Mouse (Mus musculus): ENCODE results near the gene Fam53b.

The Fam53b gene

DNA sequence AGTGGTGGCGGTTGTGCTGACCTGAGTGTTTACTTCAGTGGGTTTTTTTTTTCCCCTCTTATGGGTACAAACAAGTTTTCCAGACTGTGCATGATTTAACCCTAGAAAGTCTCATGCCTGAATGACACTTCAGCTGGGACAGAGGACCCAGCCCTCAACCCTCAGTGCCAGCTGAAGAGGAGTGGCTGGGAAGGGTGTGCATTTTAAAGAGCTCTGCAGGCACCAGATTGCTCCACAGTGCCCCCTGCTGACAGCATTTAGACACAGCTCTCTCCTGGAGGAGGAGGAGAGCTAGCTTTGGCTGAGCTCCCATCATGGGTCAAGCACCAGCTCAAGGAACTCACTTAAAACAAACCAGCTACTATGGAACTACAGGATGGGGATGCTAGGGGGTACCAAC is 2.8 kb downstream of the Fam53b start:
- peak; percentile 65 for DNase-seq (ENCODE audit: low read depth, low spot score)

DNA sequence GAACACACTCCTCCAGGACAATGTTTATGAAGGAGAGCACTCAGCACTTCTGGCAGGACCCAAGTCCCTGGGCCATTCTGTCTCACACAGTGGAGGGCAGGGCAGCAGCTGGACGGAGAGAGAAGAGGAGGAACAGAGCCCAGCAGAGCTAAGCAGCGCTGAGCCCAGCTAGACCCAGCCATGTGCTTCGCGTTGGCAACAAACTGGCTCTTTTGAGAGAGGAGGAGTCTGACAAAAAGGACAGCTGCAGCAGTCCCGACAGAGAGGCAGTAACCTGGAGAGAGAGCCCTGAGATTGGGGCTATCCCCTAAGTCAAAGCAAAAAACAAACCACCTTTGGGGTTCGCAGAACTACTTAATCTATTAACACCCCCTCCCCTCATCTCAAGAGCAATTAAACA is 3.3 kb downstream of the Fam53b start:
- DNase-seq (ENCODE audit: low read depth, low spot score) = no peak

DNA sequence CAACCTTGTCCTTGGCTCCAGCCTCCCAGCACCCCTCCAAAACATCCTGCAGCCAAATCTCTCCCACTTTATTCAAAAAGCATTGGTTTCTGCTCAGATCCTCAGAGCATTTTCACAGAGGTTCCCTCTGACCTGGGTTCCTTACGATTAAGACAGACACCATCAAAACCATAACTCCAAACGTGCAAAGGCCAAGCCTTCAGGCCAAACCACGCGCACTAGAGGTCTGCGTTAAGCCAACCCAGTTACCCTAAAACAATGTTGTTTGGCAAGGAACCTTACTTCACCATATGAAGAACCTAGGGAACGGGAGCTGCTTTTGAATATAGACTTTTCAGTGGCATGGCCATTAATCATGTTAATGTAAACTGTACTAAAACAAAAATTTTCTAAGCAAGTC is 4.0 kb downstream of the Fam53b start:
- DNase-seq (ENCODE audit: low read depth, low spot score) = no peak

DNA sequence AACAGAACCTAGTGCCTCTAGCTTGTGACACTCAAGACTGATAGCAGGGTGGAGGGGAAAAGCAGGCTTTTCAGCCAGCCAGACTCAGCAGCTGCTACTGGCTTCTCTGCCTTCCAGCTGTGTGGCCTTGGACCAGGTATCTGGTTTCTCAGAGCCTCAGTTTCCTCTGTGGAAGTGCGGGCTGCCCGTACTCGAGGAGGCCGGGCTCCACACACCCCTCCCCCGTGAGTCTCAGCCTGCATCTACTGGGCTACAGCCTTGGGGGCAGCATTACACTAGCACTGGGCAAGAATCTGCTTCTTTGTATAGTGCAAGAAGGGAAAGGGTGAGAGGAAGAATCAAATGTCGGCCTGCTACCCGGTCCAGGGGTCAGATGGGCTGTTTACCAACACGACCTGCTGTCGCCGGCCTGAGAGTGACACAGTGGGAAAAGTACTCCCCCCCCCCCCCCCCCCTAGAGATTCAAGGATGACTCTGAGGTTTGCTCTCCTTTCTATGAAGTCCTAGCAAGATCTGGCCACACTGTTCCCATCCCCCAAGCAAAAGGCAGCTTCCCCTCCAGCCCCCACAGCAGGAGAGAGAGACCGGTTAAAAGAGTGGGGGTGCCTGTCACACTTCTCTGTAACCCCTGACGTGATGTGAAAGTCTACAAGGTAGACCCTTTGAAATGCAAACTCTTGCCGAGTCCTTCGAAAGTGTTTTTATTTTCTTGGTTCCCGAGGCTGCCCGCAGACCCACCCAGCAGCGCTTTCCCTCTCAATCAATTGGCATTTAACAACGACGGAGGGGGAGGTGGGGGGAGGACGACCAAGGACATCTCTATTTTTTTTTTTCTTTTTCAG is 4.6 kb downstream of the Fam53b start:
- DNase-seq (ENCODE audit: low read depth, low spot score) = no peak

DNA sequence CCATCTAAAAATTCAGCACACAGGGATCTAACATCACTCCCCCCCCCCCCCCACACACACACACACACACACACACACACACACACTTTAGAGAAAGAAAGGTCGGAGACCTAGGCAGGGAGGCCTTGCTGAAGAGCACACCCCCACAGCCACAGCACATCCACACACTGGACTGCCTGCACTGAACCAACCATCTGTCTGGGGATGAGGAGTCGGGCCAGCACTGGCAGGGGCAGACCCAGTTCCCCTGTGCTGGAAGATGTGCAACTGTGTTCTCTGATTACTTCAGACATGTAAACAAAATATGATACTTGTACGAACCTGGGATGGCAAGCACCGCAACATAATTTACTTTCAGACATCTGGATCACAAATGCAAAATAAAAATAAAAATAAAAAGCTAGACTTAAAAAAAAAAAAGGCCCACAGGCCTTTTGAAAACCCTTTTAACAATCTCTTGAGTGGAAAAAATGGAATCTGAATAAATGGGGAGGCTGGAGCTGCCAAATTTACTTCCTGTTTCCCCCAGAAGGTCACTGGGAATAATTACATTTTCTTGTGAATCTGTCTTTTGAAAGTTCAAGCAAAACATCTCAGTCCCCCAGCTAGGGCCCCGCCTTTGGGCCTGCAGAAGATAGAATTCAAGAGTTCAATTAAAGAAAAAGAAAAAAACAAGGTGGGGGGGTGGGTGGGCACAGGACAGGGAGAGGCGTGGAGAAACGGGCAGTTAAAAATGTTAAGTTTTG is 5.5 kb downstream of the Fam53b start:
- no peak for DNase-seq (ENCODE audit: low read depth, low spot score)

DNA sequence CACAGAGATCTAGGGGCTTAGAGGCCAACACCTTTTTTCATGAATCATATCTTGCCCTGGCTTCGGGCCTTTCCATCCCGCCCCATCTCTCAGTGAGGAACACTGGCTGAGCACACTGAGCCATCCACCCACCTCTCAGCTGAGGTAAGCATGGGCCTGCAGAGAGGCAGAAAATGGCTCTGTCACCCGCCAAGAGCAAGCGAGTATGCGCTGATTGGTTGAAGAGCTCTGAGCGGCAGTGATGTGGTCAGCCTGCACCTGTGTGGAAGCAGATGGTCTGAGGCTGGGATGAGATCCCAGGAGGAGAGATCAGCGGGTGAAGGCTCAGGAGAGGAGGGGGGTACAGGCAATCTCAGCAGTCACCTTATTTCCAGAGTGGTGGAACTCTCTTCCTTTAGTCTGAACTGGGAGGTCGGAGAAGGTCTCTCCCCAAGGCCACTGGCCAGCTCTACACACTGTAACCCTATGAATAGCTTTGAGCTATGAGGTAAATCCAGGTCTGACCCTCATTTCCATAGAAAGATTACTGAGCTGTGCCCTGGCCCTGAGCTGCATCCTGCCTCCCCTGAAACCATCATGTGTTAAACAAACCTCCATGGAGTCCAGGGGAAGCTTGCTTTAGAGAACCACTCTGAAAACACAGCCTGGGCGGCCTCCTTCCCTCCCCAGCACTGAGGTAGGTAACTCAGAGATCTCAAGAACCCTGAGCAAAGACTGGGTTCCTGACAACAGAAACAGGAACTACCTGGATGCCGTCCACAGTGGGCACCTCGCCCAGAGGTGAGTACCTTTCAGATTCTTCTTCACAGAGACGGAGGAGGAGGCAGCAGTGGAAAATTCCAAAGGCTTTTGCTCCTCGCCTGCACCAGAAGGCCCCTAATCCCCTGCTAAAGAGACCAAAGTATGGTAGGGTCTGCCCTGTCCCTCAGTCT is 6.5 kb downstream of the Fam53b start:
- DNase-seq (ENCODE audit: low read depth, low spot score) = no peak

DNA sequence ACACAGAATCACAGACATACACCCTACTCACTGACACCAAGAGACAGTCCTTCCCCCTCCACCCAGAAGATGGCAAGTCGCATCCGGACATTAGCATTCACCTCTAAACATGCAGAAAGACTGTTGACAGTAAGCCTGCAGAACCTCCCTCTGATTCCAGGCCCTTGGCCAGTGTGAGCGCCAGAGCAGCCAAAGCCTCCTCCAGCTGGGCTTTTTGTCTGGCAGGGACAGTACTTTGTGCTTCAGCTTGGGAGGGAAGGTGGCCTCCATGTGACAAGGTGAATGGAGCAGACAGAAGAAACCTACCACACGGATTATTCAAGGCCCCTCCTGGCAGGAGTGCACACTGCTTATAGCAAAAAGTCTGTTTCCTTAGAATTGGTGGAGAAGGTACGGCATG is 7.4 kb downstream of the Fam53b start:
- DNase-seq (ENCODE audit: low read depth, low spot score) = no peak

DNA sequence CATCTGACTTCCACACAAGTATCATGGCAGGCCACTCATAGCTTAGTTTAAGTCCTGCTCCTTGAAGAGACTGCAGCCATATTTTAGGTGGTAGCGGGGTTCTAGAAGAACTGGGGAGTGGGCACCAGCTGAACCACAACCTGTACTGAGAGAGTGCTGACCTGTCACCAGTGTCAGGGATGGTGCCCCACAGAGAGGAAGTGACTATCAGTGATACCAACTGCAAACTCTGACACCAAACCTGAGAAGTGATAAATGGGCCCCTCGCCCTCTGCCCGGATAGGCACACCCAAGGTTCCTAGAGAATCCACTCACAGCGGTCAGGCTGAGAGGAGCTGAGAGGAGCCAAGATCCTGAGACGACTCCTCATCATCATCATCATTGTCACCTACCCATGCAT is 8.7 kb downstream of the Fam53b start:
- DNase-seq (ENCODE audit: low read depth, low spot score) = no peak

DNA sequence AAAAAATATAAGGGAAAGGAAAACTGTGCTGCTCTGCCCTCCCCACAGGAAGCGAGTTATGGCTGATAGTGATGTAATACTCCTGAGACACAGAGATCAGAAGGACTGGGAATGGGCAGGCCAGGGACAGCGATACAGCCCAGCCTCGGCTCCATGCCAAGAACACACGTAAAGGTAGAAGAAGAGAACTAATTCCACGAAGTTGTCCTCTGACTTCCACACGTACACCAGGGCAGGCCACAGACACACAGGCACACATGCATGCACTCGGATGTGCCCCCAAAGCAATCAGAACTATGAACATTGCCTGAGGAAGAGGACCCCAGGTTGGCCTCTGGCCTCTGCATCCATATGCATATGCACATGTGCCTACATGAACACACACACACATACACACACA is 9.2 kb downstream of the Fam53b start:
- no peak for DNase-seq (ENCODE audit: low read depth, low spot score)

DNA sequence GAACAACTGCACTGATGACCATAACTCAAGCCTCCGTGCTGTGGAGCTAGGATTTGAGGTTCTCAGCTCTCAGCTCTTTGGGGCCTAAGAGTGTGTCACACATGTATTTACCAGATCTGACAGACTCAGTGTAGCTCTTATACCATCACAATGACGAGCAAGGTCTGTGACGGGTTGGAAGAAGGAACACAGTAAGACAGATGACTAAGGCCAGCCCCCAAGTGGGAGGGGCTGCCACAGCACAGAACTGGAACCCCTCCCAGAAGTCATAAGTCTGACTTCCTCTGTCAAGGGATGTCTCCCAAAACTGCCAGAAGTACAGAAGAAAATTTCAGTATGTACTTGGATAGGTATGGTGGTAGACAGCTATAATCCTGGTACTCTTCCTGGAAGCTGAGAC is 9.7 kb downstream of the Fam53b start:
- DNase-seq (ENCODE audit: low read depth, low spot score) = no peak

DNA sequence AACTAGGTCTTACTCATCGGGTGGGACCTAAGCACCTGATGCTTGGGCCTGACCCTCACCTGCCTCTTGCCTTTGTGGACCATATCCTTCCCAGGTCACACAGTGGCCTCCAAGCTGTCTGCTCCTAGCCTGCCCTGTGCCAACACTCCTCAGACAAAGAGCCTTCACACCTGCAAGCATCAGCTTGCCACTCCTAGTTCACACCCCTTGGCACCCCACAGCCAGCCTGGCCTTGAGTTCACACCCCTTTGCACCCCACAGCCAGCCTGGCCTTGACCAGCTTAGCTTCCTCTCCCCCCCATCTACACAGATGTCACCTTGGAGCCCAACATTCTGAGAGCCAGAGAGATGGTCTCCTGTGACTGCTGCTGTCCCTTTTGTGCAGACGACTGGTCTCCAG is 10.3 kb downstream of the Fam53b start:
- DNase-seq (ENCODE audit: low read depth, low spot score) = no peak

DNA sequence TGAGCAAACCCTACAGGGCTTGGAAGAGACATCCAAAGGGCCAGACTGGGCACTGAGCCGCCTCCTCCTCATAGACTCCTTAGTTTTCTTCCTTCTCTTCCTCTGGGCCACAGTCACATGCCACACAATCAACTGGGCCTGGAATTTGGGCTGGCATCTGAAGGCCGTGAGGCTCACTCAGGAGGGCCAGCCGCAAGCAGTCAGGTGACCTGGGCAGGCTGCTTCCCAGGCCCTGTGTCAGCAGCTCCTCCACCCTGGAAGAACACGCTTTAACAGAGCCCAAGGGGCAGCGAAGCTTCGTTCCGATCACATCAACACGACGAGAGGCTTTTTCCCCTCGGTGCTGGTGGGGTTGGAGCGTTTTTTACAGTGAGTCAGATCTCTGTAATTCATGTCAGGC is 11.0 kb downstream of the Fam53b start:
- no peak for DNase-seq (ENCODE audit: low read depth, low spot score)

DNA sequence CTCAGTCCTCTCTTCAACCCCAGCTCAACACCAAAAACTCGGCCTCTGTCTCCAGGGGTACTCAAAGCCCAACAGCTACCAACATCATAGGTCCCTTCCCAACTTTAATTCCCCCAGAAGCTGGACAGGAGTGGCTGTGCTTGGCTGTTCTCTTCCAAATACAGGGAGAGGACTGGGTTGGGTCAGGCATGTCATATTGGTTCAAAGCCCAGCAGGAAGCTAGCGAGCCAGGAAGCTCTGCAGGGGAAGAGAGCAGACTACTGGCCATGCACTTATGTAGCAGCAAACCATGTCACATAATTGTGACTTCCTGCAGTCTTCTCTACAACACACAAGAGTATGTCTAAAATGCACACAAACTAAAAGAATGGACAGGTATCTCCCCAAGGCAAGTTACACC is 11.6 kb downstream of the Fam53b start:
- DNase-seq (ENCODE audit: low read depth, low spot score) = no peak

DNA sequence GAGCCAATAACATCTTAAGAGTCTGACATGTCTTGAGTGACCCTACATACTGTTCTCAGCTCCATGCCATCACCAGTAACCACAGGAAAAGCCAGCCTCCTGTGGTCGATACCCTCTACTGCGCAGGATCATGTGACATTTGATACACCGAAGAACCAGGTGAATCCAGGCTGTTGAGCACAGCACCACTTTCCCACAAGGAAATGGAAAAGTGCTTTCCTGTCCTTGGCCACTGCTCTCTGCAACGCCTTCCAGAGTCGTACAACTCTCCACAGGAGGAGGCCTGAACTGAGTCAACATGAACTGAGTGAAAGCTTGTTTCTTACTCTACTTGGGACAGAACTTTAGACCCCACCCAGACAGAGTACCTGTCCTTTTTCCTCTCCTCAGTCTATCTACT is 12.2 kb downstream of the Fam53b start:
- DNase-seq (ENCODE audit: low read depth, low spot score) = no peak

DNA sequence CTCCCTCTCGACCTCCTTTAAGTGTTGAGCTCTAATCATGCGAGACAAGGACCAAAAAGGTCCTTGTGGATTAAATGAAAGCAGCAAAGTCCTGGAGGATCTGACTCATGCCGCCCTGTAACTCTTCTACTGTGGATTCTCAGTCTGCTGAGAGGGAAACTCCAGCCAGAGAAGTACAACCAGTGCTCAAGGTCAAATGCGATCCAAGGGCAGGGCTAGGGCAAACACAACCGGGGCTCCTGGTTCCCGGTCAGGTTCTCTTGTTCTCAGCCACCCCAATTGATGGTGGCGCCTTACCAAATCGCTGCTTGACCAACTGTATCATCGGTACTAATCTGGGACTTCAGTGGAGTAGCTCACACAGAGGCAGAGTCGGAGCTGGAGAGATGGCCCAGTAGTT is 12.8 kb downstream of the Fam53b start:
- no peak for DNase-seq (ENCODE audit: low read depth, low spot score)

DNA sequence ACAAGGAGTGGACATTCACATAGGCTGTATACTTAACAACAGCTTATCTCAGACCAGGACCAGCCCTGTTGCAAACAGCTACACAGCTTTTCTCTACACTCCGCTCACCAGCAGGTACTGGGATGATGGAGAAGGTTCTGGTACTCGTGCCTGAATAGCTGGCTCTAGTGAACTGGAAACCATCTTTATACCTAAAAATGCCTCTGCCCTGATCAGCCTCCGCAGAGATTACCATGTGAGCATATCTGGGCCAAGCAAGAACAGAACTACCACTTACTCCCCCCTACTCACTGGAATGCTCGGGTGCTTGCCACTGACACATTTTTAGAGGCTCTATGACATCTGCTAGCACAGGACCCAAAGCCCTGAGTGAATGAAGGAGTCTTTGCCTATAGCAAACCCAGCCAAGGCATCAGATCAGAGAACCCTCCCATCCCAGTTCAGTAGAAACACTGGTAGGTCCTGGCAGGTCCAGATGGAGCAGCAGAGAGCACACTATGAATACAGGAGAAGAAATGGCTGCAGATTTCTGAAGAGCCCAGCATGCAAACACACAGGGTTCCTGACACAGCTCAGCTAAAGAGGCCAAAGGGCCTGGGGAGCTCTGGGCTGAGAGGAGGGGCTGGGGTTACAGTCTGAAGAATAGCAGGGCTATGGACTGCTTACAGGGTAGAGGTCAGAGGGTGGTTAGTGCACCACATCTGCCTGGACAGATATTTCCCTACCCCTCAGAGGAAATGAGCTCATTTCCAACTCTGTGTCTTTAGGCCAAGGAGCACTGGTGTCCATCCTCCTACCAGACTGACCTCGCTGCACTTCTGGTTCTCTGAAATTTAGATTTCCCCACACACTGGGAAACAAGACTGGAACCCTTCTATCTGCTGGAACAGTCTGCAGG is 14.3 kb downstream of the Fam53b start:
- no peak for DNase-seq (ENCODE audit: low read depth, low spot score)

DNA sequence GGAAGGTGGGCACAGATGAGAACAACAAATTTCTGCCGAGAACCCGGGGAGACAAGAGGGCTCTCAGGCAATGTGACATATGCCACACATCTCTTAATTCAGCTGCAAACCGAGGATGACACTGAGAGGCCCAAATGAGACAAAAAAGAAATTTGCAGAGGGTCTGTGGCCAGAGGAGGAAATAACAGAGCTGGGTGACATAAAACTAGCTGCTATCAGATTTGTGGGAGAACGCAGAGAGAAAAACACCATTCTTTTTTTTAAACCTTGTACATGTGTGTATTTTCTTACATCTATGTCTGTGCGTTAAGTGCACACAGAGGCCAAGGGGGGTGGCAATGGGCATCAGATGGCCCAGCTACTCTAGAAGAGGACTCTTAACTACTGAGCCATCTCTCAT is 18.5 kb downstream of the Fam53b start:
- DNase-seq (ENCODE audit: low read depth, low spot score) = no peak

DNA sequence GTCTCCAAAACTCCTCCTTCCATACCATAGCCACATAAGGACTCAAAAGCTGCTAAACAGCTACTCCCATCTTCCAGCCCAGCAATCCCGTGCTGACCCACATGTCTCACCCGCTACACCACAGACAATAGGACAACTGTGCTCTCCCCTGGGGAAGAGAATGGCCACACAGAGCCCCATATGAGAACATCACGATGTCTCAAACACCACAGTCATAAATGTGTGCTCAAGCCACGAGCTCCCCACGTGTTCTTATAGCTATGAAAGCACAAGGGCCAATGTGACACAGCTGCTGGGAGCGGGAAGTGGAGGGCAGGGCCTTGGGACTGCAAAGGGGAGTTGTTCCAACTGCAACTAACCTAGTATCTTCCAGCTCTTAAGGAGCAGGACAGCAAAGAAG is 20.2 kb downstream of the Fam53b start:
- no peak for DNase-seq (ENCODE audit: low read depth, low spot score)

DNA sequence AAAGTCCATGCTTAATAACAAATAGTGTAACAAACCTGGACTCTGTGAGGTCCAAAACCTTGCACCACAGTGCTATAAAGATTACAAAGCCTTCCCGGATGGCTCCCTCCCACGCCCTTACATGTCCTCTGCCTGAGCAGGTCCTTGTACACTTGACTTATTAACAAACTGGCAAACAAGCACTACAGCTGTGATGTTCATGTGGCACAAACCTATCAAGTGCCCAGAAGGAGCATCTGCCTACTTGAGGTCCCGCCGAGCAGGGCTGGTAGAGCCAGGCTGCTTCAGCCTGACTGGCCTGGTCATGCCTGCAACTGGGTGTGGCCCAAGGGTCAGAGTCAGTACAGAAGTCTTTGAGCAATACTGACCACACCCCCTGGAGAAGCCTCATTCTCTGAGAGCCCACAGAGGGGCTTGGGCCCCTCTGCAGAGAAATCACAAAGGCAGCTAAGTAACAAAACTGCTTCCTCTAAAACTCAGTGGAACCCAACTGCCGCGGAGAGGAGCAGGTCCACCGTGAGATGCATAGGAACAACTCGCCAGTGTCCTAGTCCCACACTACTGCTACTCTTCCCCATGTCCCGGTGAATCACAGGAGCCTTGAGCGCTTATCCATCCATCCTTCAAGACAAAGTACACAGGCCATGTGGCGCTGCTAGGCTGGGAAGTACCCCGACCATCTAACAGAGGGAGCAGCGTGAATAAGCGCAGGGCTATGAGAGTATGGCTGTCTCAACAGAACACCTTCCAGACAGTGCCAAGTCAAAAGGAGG is 23.1 kb downstream of the Fam53b start:
- DNase-seq (ENCODE audit: low read depth, low spot score) = no peak

DNA sequence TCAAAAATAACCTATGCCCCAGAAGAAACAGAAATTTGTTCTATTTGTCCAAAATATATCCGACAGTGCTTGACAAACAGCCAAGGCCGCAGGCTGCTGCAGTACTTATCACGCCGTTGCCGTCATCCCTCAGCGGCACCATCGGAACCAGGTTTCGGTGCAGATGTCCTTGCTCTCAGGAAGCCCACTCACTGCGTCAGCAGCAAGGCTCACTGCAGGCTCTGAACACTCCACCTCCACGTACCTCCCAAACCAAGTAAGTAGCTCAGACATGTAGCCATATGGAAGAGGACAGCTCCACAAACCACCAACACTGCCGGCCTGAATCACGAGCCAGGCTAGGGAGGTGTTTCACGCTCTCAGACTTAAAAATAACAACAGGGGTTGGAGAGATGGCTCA is 24.9 kb downstream of the Fam53b start:
- DNase-seq (ENCODE audit: low read depth, low spot score) = no peak

All from brain, embryonic 18.5 days (tissue).